Mouse (Mus musculus) megakaryocyte, embryonic 14.5 days (primary cell): Measurements from ENCODE around the gene C7.

Source experiments
- FLI1 ChIP-seq: IDR thresholded peaks from 2 replicates; pipeline ENCODE4 v1.6.1; 2012; ENCODE audit warnings: low read length, inconsistent platforms, mixed read lengths
- GATA1 ChIP-seq: IDR thresholded peaks from 3 replicates; pipeline ENCODE4 v1.6.1; 2012; ENCODE audit warnings: mixed read lengths, low read length, inconsistent platforms, borderline replicate concordance

DNA sequence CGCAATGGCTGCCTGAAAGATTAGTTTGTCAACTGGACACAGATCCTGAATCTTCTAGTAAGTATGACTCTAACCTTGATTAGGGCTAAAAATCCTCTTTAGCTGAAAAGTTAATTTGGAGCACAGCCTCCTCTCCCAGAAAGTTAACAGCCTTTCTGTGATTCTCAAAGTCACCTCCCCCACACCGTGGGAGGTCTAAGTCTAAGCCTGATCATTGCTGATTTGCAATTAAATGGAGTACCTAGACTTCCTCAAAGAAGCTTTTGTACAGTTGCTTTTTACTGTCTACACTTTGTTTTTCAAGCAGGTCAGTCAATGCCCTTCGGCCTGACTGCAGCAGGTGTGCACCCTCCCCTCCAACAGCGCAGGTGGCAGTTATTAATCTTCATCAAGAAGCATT lies 34.3 kb downstream of the C7 start:
- TF ChIP-seq FLI1: no peak
- TF ChIP-seq GATA1: no peak
